Mouse (Mus musculus): ENCODE measurements at regions not wholly inside any gene's neighbourhood (a gene's known extent, or its start where the extent isn't known, plus 50 kb on each side); places are given as distances from the start of the nearest gene placed in this dataset.

DNA sequence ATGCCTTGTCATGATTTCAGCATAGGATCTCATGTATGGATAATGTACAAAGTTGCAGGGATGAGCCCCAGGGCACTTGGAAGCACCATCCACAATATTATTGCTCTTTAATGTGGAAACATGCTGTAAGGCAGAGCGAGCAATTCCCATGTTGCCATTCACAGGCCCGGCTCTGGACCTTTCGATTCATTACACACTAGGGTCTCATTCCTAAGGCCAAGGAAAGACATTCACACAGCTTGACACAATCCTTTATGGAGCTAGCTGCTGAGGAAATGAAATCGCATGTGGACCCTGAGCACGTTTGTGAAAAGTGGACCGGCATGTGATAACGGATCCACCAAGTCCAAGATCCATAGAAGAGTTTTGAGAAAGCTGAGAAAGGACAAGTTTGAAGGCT, 105.2 kb downstream of the Elovl4 start:
- Histone ChIP-seq H3K36me3 (replicated peaks) (no peaks in the 10 kb centered on the region), H3K4me3 (replicated peaks) (no peak overlapping the region), H3K9ac (no peak overlapping the region), H3K4me2 (no peak overlapping the region), H3K9me3 (replicated peaks) (no peaks in the 10 kb centered on the region), H3K27ac (replicated peaks) (no peak overlapping the region), H3K27me3 (no peaks in the 10 kb centered on the region), H3K4me1 (replicated peaks) (no peaks in the 10 kb centered on the region)
- 74% methylated on average over 7 of the region's 7 CpGs for WGBS (ENCODE audit: insufficient replicate concordance)
- no peak for ATAC-seq (ENCODE audit: insufficient read depth)

DNA sequence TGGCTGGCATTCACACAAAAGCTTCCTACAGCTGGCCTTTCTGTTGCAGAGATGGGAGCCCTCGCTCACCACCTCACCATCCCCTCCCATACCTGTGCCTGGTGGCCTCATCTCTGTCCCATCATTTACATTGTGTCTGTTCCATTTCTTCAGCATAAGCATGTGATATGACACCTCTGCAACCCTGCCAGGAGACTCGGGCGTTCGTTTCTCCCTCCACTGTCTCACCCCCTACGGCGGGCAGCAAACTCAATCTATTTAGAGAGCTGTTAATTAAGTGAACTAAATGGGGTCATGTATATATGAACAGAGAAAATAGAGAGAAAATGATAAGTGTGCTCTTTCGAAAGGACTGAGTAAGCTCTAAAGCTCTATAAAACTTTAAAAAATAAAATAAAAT, 106.0 kb downstream of the Elovl4 start:
- no peaks in the 10 kb centered on the region for H3K36me3 ChIP-seq (replicated peaks)
- no peaks in the 10 kb centered on the region for H3K27me3 ChIP-seq
- no peak overlapping the region for H3K4me3 ChIP-seq (replicated peaks)
- no peaks in the 10 kb centered on the region for H3K9me3 ChIP-seq (replicated peaks)
- no peaks in the 10 kb centered on the region for H3K4me1 ChIP-seq (replicated peaks)
- H3K4me2 ChIP-seq = no peak overlapping the region
- 63% methylated on average over 7 of the region's 7 CpGs for WGBS (ENCODE audit: insufficient replicate concordance)
- no peak overlapping the region for H3K9ac ChIP-seq
- ATAC-seq (ENCODE audit: insufficient read depth) = no peak
- H3K27ac ChIP-seq (replicated peaks) = no peak overlapping the region

DNA sequence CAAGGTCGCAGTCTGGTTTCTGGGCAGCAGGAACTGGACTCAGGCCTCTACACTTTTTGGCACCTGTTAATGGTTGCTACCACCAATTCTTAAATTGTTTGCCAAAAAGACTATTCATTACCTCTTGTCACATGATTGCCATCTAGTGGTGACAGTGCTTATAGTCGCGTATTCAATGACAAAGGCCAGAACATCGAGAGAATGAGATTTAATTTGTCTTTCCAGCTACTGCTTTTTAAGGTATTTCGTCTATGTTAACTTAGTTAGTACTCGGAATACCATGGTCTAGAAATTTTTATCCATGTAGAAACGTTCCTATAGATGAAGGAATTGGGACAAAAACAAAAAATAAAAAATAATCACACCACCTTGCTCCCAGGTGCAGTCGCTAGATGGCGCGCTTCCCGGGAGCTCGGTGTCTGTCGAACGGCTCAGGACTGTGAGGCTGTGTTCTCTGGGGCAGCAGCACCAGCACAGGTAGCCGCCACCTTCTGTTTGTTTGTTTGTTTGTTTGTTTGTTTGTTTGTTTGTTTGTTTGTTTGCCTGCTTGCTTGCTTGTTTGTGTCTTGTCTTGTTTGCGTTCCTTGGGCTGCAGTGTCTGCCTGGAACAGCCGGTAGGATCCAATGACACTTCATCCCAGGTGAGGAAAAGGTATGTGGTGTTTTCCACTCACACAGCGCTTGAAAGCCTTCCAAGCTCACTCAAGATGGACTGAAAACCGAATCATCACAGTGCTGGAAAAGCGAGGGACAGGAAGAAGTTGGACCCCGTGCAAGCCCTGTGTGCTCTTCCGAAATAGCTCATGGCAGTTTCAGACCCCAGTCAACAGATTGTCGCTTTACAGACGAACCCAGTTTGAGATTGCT, 114.5 kb downstream of the Elovl4 start:
- no peak overlapping the region for H3K27ac ChIP-seq (replicated peaks)
- no peak for ATAC-seq (ENCODE audit: insufficient read depth)
- 0 out of 2 replicates have a peak overlapping the region, but pooled peaks have one; percentile 8 for H3K4me3 ChIP-seq (replicated peaks)
- no peaks in the 10 kb centered on the region for H3K4me1 ChIP-seq (replicated peaks)
- 15% methylated on average over 24 of the region's 24 CpGs for WGBS (ENCODE audit: insufficient replicate concordance)
- H3K9ac ChIP-seq = no peak overlapping the region
- peaks cover 4% of the 10 kb centered on the region; the same call in 1 of the 2 replicates for H3K27me3 ChIP-seq
- H3K9me3 ChIP-seq (replicated peaks) = no peaks in the 10 kb centered on the region
- H3K36me3 ChIP-seq (replicated peaks) = no peaks in the 10 kb centered on the region
- H3K4me2 ChIP-seq = peak overlapping the region; percentile 38
